Mouse (Mus musculus) neural tube, embryonic 14.5 days (tissue): ENCODE data around the gene Gse1. TPM values are rescaled to one million over a fixed set of nuclear protein-coding genes. Genes with fewer than 3 reads are reported as not detected.

Experiments used
- ATAC-seq: fragments of 200-750 bp; cut with Nextera tagmentation; 2 replicates; pipeline ENCODE4 v1.8.0; 2017; ENCODE audit warnings: low read depth, mild to moderate bottlenecking, moderate TSS enrichment, moderate library complexity
- H3K27ac ChIP-seq: fragments of 300-500 bp; sonication (generic); 2 replicates; pipeline ENCODE4 v1.5.1; 2014; ENCODE audit warnings: low read depth, mild to moderate bottlenecking, control low read depth, low read length, moderate library complexity, mixed read lengths
- H3K27me3 ChIP-seq: fragments of 300-500 bp; sonication (generic); 2 replicates; pipeline ENCODE4 v1.6.1; 2014; ENCODE audit warnings: low read length; ENCODE audit not compliant: control insufficient read depth, insufficient read depth
- H3K36me3 ChIP-seq: fragments of 300-500 bp; sonication (generic); 2 replicates; pipeline ENCODE4 v1.6.1; 2014; ENCODE audit warnings: low read length, mixed read lengths; ENCODE audit not compliant: control insufficient read depth, insufficient read depth
- H3K4me1 ChIP-seq: fragments of 300-500 bp; sonication (generic); 2 replicates; pipeline ENCODE4 v1.6.1; 2014; ENCODE audit warnings: low read length; ENCODE audit not compliant: control insufficient read depth, insufficient read depth
- H3K4me2 ChIP-seq: fragments of 300-500 bp; sonication (generic); 2 replicates; pipeline ENCODE4 v1.6.1; 2014; ENCODE audit warnings: mild to moderate bottlenecking, low read depth, low read length, control low read depth
- H3K4me3 ChIP-seq: fragments of 300-500 bp; sonication (generic); 2 replicates; pipeline ENCODE4 v1.5.1; 2014; ENCODE audit warnings: low read depth, low read length, control low read depth, mixed read lengths
- H3K9ac ChIP-seq: fragments of 300-500 bp; sonication (generic); replicated peaks from 2 replicates; pipeline ENCODE4 v1.6.1; 2014; ENCODE audit warnings: low read depth, mild to moderate bottlenecking, control low read depth, low read length, mixed read lengths
- H3K9me3 ChIP-seq: fragments of 300-500 bp; sonication (generic); 2 replicates; pipeline ENCODE4 v1.6.1; 2016; ENCODE audit warnings: low read length; ENCODE audit not compliant: control insufficient read depth
- WGBS: fragments of 180-500 bp; shearing (Covaris S2); extraction: QIAGEN DNeasy Blood & Tissue Kit; methylation state at CpG from one replicate; pipeline ENCODE4 v1.1.7; 2014; 5-methylcytosine and 5-hydroxymethylcytosine counted together
- polyA plus RNA-seq: library from polyadenylated mRNA; unstranded; fragments of >200 nt; fragmentation: Nextera tagmentation; extraction: Ambion mirVana; gene quantifications from 2 replicates; pipeline ENCODE4 v1.2.1, GENCODE M21; 2014

The Gse1 gene
- polyA plus RNA-seq, 1 experiment from 2014 or later: 23.3 TPM

- H3K4me2 ChIP-seq: no peak overlapping the region
- no peaks in the 10 kb centered on the region for H3K36me3 ChIP-seq
- no peak overlapping the region for H3K27ac ChIP-seq
- peaks cover 18% of the 10 kb centered on the region for H3K4me1 ChIP-seq
- no peak overlapping the region for H3K4me3 ChIP-seq
- ATAC-seq: no peak
- 87% methylated on average over 13 of the region's 13 CpGs for WGBS
- no peaks in the 10 kb centered on the region for H3K27me3 ChIP-seq
- H3K9ac ChIP-seq: no peak overlapping the region
- H3K9me3 ChIP-seq: no peaks in the 10 kb centered on the region
Observed at GRCm38 (mm10) chr8:120259206-120259605, 30.9 kb downstream of the Gse1 start.

- no peak overlapping the region for H3K4me2 ChIP-seq
- ATAC-seq: no peak
- no peaks in the 10 kb centered on the region for H3K36me3 ChIP-seq
- no peak overlapping the region for H3K4me3 ChIP-seq
- no peak overlapping the region for H3K9ac ChIP-seq
- H3K4me1 ChIP-seq: peaks cover 33% of the 10 kb centered on the region
- H3K9me3 ChIP-seq: no peaks in the 10 kb centered on the region
- no peaks in the 10 kb centered on the region for H3K27me3 ChIP-seq
- 73% methylated on average over 5 of the region's 5 CpGs for WGBS
- no peak overlapping the region for H3K27ac ChIP-seq
Observed at GRCm38 (mm10) chr8:120260677-120261076, 32.4 kb downstream of the Gse1 start.

DNA sequence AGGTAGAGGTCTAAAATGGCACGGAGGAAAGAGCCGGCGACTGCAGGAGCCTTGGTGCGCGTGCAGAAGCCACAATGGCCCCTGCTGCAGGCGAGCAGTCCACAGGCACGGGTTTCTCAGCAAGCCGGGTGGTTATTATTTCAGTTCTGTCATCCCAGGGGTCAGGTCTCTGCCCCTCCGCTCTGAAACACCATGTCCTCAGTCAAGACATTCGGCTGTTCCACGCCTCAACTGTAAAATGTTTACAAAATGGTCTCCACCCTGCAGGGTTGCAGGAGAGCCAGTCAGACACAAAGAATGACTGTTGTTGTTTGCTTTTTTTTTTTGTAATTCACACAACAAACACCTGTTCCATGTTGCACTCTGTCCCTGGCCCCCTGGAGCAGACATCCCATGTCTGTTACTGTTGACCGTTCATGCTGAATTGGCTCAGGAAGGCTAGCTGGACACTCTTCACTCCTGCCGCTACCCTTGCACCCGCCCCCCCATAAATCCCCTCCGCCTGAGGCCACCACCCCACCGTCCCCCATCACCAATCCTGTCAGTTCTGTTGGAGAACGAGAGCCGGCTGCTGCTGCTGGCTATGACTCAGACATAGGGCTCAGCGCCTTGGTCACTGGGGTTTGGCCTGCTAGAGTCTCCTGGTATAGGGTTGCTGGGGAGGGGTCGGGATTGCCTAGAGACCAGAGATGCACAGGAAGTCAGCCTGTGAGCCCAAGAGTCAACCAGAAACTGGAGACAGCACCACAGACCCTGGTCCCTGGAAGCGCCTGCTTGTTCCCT lies 33.3 kb downstream of the Gse1 start:
- Histone ChIP-seq H3K9ac (no peak overlapping the region), H3K27ac (no peak overlapping the region), H3K27me3 (no peaks in the 10 kb centered on the region), H3K4me3 (no peak overlapping the region), H3K4me1 (peaks cover 40% of the 10 kb centered on the region), H3K9me3 (no peaks in the 10 kb centered on the region), H3K36me3 (no peaks in the 10 kb centered on the region), H3K4me2 (no peak overlapping the region)
- WGBS: 18% methylated on average over 21 of the region's 21 CpGs
- no peak for ATAC-seq

DNA sequence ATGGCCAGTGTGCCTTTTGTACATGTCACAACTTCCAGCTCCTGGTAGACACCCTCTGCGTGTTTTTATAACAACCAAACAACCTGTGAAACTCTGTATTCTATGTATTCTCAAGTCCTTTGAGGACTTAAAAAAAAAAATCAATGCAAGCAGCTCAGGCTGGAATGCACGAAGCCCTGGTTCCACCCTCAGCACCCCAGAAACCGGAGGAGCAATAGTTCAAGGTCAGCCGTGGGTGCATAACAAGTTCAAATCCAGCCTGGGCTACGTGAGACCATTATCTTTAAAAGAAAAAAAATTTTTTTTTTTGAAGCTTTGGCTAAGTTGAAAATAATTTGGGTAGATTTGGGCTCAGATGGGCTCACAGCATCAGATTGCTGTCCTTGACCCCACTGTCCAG lies 35.6 kb downstream of the Gse1 start:
- WGBS: 89% methylated on average over 5 of the region's 5 CpGs

DNA sequence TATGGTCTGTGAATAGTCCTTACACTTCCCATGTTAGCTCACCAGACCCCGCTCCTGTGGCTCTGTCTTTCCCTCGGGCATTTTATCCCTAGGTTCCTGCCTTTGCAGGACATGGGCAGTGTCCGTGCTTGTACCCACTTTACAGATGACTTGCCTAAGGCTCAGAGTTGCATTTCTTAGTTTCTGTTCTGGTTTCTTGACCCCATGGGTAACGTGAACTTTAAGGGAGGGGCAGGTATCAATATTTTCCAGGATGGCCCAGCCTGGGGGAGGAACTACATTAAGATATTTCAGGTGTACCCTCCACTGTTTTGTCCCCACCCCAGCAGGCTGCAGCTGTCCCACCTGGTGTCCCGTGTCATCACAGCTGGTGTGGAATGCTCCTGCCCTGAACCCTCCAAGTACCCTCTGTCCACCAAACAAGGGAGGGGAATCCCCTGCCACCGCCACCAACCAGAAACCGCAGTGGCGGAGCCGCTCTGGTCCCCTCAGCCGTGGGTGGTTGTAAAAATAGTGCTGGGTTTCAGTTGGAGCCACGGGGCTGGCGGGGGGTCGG lies 36.2 kb downstream of the Gse1 start:
- 0 out of 2 replicates have a peak, but pooled peaks have one; percentile 26 for ATAC-seq
- Histone ChIP-seq H3K4me2 (peak overlapping the region; percentile 24; the same call in 1 of the 2 replicates), H3K9me3 (no peaks in the 10 kb centered on the region), H3K9ac (0 out of 2 replicates have a peak overlapping the region, but pooled peaks have one; percentile 28), H3K27ac (peak overlapping the region; percentile 70), H3K27me3 (no peaks in the 10 kb centered on the region), H3K4me3 (no peak overlapping the region), H3K4me1 (peaks cover 52% of the 10 kb centered on the region), H3K36me3 (no peaks in the 10 kb centered on the region)
- 25% methylated on average over 13 of the region's 13 CpGs for WGBS

More for the DNA sequence above, 35.6 kb downstream of the Gse1 start:
- Histone ChIP-seq H3K4me2 (no peak overlapping the region), H3K27ac (no peak overlapping the region), H3K4me1 (peaks cover 50% of the 10 kb centered on the region), H3K9ac (no peak overlapping the region), H3K36me3 (no peaks in the 10 kb centered on the region), H3K9me3 (no peaks in the 10 kb centered on the region), H3K4me3 (no peak overlapping the region), H3K27me3 (no peaks in the 10 kb centered on the region)
- no peak for ATAC-seq

- H3K27ac ChIP-seq: peak overlapping the region; percentile 70
- no peak overlapping the region for H3K4me3 ChIP-seq
- peak overlapping the region; percentile 24; the same call in 1 of the 2 replicates for H3K4me2 ChIP-seq
- peak; percentile 80 for ATAC-seq
- H3K4me1 ChIP-seq: peaks cover 52% of the 10 kb centered on the region
- H3K27me3 ChIP-seq: no peaks in the 10 kb centered on the region
- 0 out of 2 replicates have a peak overlapping the region, but pooled peaks have one; percentile 28 for H3K9ac ChIP-seq
- H3K36me3 ChIP-seq: no peaks in the 10 kb centered on the region
- no peaks in the 10 kb centered on the region for H3K9me3 ChIP-seq
- WGBS: 3% methylated on average over 15 of the region's 16 CpGs
Observed at GRCm38 (mm10) chr8:120264944-120265453, 36.7 kb downstream of the Gse1 start.

DNA sequence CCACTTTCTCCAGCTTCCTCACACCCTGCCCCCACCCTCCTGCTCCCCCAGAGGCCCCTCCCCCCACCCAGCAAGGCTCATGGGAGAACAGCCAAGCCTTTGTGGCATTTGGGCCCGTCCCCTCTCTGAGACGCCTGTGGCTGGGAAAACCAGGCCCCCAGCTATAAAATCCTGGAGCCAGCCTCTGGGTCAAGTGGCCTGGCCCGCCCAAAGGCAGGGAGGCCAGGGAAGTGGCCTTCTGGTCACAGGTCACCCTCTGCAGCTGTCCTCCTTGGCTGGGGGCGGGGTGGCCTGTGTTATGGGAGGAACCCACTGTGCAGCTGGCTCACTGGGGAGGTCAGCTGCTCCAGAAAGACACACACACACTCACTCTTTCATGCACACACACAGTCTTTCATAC lies 37.2 kb downstream of the Gse1 start:
- no peak overlapping the region for H3K9ac ChIP-seq
- 15% methylated on average over 4 of the region's 4 CpGs for WGBS
- peaks cover 51% of the 10 kb centered on the region for H3K4me1 ChIP-seq

DNA sequence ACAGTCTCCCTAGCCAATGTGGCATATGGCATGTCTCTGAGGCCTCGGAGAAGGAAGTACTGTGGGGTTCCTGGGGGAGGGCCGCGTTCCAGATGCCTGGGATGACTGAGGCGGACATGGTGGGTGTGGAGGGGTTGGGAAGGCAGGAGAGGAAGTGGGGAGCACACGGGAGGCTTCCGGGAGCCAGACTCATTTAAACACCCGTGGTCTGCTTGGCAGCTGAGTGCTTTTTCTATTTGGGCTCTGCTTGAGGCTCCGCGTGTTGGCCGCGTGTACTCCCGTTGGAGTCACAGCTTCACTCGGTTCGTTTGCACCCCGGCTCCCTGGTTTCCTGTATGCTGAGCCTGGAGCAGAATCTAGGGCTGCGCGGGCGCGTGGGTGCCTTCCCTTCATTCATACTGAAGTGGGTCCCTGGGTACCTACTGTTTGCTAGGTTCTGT lies 40.3 kb downstream of the Gse1 start:
- Histone ChIP-seq H3K27me3 (no peaks in the 10 kb centered on the region), H3K9ac (no peak overlapping the region), H3K4me3 (no peak overlapping the region), H3K27ac (no peak overlapping the region), H3K9me3 (no peaks in the 10 kb centered on the region), H3K4me2 (no peak overlapping the region), H3K4me1 (peaks cover 36% of the 10 kb centered on the region), H3K36me3 (no peaks in the 10 kb centered on the region)
- WGBS: 54% methylated on average over 19 of the region's 19 CpGs
- no peak for ATAC-seq

More for the DNA sequence above, 37.2 kb downstream of the Gse1 start:
- Histone ChIP-seq H3K36me3 (no peaks in the 10 kb centered on the region), H3K4me2 (no peak overlapping the region; the same call in 1 of the 2 replicates), H3K9me3 (no peaks in the 10 kb centered on the region), H3K27me3 (no peaks in the 10 kb centered on the region), H3K27ac (peak overlapping the region; percentile 70), H3K4me3 (no peak overlapping the region)
- ATAC-seq: peak; percentile 19

- Histone ChIP-seq H3K36me3 (no peaks in the 10 kb centered on the region), H3K9me3 (no peaks in the 10 kb centered on the region), H3K27me3 (no peaks in the 10 kb centered on the region), H3K9ac (no peak overlapping the region), H3K4me3 (no peak overlapping the region), H3K4me1 (peaks cover 22% of the 10 kb centered on the region), H3K27ac (no peak overlapping the region), H3K4me2 (no peak overlapping the region)
- 39% methylated on average over 13 of the region's 13 CpGs for WGBS
- ATAC-seq: peak; percentile 60
Observed at GRCm38 (mm10) chr8:120270449-120270848, 42.2 kb downstream of the Gse1 start.
